Mouse (Mus musculus): Measurements from ENCODE around the gene Pgk2.
"Not testable (repeated sequence)": the region's sequence is repeated elsewhere in the genome, so short reads cannot be mapped to it uniquely, and the experiment has no call there.

DNA sequence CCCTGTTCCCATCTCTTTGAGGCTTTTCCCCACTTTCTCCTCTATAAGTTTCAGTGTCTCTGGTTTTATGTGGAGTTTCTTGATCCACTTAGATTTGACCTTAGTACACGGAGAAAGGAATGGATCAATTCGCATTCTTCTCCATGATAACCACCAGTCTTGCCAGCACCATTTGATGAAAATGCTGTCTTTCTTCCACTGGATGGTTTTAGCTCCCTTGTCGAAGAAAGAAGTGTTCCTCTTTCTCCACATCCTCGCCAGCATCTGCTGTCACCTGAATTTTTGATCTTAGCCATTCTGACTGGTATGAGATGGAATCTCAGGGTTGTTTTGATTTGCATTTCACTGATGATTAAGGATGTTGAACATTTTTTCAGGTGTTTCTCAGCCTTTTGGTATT is 18.2 kb downstream of the Pgk2 start:
- TF ChIP-seq CTCF (IDR thresholded peaks at IDR 0.05; ENCODE audit: low read depth, low read length); GATA1 (IDR thresholded peaks at IDR 0.05; ENCODE audit: borderline replicate concordance, low read length): not testable (repeated sequence)
